Mouse (Mus musculus) retina, postnatal 1 day (tissue): ENCODE results near the gene Lrrn4.

ENCODE experiments used
- DNase-seq: peaks from one replicate; pipeline ENCODE4 v3.0.0-alpha.2; 2012

Gene Lrrn4

GRCm38 (mm10) chr2:132870286-132870685 is 10.4 kb downstream of the Lrrn4 start:
- no peak for DNase-seq

- DNase-seq, result no peak
Observed at GRCm38 (mm10) chr2:132869682-132870081, 11.0 kb downstream of the Lrrn4 start.

- no peak for DNase-seq
Observed at GRCm38 (mm10) chr2:132867521-132867920, 13.2 kb downstream of the Lrrn4 start.

GRCm38 (mm10) chr2:132863325-132863724 is 17.4 kb downstream of the Lrrn4 start:
- DNase-seq, result no peak

DNA sequence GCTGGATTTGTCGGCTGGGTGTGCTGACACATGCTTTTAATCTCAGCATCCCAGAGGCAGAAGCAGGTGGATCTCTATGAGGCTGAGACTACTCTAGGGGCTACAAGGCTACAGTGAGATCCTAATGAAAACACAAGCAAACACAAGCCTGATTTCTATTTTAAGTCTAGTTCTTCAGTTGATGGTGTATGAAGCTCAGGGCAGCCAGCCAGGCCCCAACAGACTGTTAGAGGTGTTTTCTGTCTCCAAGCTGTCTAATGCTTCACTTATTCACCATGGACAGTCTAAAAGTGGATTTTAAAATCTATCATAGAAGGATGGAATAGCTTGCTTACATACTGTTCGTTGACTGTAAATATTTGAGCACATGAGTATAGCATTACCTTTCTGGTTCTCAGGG is 19.2 kb downstream of the Lrrn4 start:
- no peak for DNase-seq

DNA sequence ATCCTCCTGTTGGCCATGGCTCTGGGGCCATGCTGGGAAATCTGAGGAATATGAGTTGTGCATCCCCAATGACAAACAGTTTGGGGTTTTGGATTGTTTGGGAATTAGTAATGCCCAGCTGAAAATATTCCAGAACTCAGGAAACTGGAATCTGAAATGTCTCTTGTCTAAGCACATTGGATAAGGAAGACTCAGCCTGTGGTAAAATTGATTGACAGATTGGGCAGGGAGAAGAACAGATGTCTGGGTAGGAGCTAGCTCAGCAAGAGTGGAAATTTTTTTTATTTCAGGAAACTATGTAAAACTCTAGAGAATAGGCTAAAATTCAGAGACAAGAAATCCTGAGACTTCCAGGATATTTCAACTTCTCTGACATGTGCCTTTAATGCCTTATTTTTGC is 20.3 kb downstream of the Lrrn4 start:
- DNase-seq, result no peak

DNA sequence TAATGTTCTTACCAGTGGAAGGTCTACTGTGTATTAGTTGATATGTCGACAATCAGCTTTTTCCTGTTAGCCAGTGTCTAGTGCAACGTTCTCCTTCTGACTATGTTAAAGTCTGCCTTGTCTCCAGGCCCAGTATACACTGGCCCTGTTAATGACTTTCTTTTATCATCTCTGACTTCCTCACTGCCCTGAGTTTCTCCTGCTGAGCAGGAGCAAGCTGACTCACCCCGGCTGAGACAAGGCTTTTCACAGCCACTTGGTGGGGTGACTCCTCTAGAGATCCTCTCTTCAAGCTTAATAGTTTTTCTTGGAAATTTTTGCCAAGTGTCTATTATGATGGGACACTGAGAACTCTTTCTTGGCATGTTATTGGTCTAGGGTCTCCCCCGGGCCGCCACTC is 24.4 kb downstream of the Lrrn4 start:
- DNase-seq, result no peak

- DNase-seq, result no peak
Observed at GRCm38 (mm10) chr2:132853051-132853450, 27.6 kb downstream of the Lrrn4 start.

- no peak for DNase-seq
Observed at GRCm38 (mm10) chr2:132849141-132849540, 31.6 kb downstream of the Lrrn4 start.

DNA sequence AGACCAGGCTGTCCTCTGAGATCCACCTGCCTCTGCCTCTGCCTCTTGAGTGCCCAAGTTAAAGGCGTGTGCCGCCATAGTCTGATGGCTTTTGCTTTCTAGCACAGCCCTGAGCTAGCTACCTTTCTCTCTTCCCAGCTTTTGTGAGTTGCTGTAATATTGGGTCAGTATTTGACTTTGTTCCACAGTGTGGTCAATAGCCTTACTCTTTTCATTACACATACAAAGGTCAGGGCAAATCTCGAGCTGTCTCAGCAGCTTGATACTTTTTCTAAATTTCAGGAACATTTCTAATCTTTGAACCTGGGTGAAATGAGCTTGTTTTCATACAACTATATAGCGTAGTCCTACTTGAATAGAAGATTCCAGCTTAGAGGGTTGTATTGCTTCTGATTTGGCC is 32.3 kb downstream of the Lrrn4 start:
- DNase-seq, result no peak

DNA sequence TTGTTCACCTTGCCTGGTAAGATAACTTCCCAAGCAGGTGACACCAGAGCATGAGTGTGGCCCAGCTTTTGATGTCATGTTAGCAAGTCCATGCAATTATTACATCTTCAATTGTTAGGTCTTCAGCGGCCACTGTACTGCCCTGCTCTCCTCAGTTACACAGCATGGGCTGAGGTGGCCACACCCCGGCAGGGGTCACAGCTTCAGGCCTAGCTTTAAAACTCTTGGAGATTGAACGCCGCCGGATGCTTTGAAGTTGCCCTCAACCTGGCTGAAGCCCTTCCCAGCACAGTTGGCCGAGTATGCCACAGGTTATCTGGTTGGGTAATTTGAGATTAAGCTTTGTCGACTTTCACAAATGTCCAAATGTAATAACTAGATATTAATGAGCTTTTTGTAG is 33.1 kb downstream of the Lrrn4 start:
- DNase-seq, result peak; percentile 4

- peak; percentile 97 for DNase-seq
Observed at GRCm38 (mm10) chr2:132846407-132847358, 34.0 kb downstream of the Lrrn4 start, which contains the start of gene Crls1. Gene Crls1, plus strand, starts transcription at chr2:132846666.

GRCm38 (mm10) chr2:132841071-132841470 is 39.6 kb downstream of the Lrrn4 start:
- DNase-seq, result no peak
